Mouse (Mus musculus): ENCODE measurements around the gene Gpr160.

Gene Gpr160

DNA sequence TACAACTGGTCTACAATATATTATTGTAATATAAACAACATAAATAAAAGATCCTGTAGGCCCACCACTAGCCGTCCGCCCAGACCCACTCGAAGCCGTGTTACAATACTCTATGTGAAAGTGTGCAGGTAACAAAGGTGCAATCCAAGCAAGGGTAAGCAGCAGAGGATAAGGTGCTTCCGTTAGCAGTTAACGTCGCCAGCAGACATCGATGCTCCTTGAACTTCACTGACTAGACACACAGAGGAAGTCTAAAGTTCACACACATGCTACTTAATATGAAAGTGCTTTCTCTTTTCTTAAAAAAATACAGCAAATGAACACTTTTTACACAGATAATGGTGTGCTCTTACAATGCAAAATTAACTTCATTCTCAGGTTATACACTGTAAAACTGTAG is 43.7 kb downstream of the Gpr160 start:
- no peak for DNase-seq (ENCODE audit: low spot score)

DNA sequence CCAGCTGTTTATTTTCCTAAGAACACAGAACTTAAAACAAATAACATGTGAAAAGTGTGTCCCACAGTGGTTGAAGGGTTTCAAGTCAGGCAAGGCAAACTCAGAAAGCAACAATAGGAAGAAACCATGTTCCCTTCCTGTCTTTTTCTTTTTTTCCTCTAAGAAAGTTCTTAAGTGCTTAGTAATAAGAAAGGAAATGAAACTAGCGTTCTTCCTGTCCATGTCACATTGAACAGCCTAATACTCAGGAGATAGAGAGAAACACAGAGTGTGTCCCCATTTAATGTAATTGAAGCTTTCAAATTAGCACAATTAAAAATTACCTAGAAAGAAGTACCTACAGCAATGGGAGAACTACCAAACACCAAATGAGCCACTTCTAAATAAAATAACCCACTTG is 48.9 kb downstream of the Gpr160 start:
- DNase-seq (ENCODE audit: low spot score): no peak

DNA sequence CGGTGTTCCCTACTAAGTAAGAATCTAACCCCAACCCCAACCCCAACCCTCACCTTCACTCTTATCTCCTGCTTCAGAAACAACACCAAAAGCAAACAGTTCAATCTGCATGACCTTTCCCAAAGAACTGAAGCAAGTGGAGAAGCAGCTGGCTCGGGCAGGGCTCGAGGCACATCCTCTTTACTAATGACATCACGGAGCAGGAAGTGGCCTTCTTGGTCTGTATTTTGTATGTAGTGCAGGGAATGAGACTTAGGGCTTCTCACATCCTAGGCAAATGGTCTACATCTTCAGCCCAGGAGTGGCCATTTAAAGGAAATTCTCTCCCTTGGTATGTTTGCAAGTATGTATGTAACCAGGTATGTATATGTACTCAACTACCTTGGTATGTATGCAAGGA is 61.4 kb downstream of the Gpr160 start:
- no peak for DNase-seq (ENCODE audit: low spot score)

DNA sequence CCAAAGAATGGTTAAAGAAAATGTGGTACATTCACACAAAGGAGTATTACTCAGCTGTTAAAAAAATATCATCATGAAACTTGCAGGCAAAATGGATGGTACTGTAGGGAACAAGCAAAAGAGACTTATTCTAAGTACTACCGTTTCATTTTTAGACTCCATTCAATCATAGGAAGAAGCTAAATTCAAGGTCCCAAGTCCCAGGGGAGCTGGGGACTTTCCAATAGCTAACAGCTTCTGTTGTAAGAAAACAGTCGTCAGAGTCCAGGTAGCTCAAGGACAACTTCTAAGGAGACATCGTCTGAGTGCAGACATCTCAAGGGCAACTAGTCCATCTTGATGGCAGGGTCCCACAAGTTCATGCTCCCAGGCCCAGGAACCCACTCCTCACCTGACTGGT is 71.9 kb downstream of the Gpr160 start:
- no peak for DNase-seq (ENCODE audit: low spot score)

DNA sequence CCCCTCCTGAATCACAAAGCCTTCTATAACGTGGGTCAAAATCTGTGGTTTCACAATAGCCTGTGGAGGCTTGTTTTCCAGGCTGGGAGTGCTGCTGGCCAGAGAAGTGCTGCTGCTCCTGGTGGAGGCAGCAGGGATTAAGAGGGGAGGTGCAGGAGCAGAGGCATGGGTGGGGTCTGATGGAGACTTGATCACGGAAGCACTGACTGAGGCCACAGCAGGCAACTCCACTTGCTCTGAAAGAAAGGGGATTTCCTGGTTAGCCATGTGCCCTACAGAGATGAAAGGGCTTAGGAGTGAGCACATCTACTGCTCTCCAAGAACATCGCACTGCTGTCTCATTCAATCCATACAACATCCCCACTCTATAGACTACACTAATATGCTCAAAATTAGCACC is 74.1 kb downstream of the Gpr160 start:
- no peak for DNase-seq (ENCODE audit: low spot score)

DNA sequence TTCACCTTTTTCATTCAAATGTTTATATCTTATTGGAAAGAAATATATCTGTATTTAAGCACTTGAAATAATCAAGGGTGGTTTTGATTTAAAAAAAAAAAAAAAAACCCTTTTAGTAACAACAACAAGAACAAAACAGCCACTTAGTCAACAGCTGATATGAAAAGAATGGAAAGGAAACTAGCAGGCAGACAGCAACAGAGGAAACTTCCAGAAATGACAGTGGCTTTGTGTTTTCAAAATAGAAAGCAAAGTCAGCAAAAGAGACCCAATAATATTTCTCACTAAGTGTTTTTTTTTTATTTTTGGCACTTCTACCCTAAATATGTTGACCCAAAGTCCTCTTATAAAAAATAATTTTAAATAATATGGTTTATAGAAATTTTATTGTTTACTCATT is 78.6 kb downstream of the Gpr160 start:
- DNase-seq (ENCODE audit: low spot score): no peak

Data from c-Kit-positive CD71-positive TER-119-positive erythroid progenitor cells, embryonic 14.5 days (primary cell).